Mouse (Mus musculus) MEL-GATA-1-ER (cell line): ENCODE results near the gene Sox6.
"Not testable (repeated sequence)": the region's sequence is repeated elsewhere in the genome, so short reads cannot be mapped to it uniquely, and the experiment has no call there.

Source experiments
- DNase-seq: peaks from one replicate; pipeline ENCODE4 v3.0.0-alpha.2; 2012; ENCODE audit warnings: low read depth; ENCODE audit errors: extremely low read depth

Sox6 gene

GRCm38 (mm10) chr7:116038511-116038910, at the start of gene Sox6:
Gene Sox6 (minus strand): TSS chr7:116038796.
- no peak for DNase-seq

- DNase-seq: not testable (repeated sequence)
Observed at GRCm38 (mm10) chr7:116084366-116084765, 45.8 kb upstream of the Sox6 start, which contains the start of gene Gm4353. Gene Gm4353 (minus strand): TSS chr7:116084635.

- no peak for DNase-seq
Observed at GRCm38 (mm10) chr7:116060739-116061138, 22.1 kb upstream of the Sox6 start.

GRCm38 (mm10) chr7:116040470-116041019, 1.9 kb upstream of the Sox6 start:
- no peak for DNase-seq

GRCm38 (mm10) chr7:116039538-116040466, 1.2 kb upstream of the Sox6 start:
- peak; percentile 41 for DNase-seq

- DNase-seq: no peak
Observed at GRCm38 (mm10) chr7:116039196-116039537, 571 bp upstream of the Sox6 start, which contains the start of gene 1110004F10Rik. Gene 1110004F10Rik (plus strand): TSS chr7:116039397.

- no peak for DNase-seq
Observed at GRCm38 (mm10) chr7:116038024-116038423, 572 bp downstream of the Sox6 start.

- no peak for DNase-seq
Observed at GRCm38 (mm10) chr7:116036591-116037555, 1.7 kb downstream of the Sox6 start.

GRCm38 (mm10) chr7:116035504-116035903, 3.1 kb downstream of the Sox6 start:
- DNase-seq: no peak

GRCm38 (mm10) chr7:116034282-116034758, 4.3 kb downstream of the Sox6 start:
- DNase-seq: no peak

GRCm38 (mm10) chr7:116033371-116034241, 5.0 kb downstream of the Sox6 start:
- DNase-seq: no peak

GRCm38 (mm10) chr7:116032596-116033307, 5.8 kb downstream of the Sox6 start:
- DNase-seq: peak; percentile 22

- DNase-seq: no peak
Observed at GRCm38 (mm10) chr7:116031718-116032595, 6.6 kb downstream of the Sox6 start.

GRCm38 (mm10) chr7:116031388-116031717, 7.2 kb downstream of the Sox6 start:
- DNase-seq: no peak

- no peak for DNase-seq
Observed at GRCm38 (mm10) chr7:116030597-116031387, 7.8 kb downstream of the Sox6 start.

- DNase-seq: no peak
Observed at GRCm38 (mm10) chr7:116029991-116030390, 8.6 kb downstream of the Sox6 start.

- DNase-seq: no peak
Observed at GRCm38 (mm10) chr7:116002726-116003125, 35.9 kb downstream of the Sox6 start.
